Mouse (Mus musculus): ENCODE results near the gene Asna1. TPM values are rescaled to one million over a fixed set of nuclear protein-coding genes. Genes with fewer than 3 reads are reported as not detected.

The Asna1 gene
- total and polyA plus RNA-seq, 3 experiments: 58.5 to 104 (median 71.8) TPM

DNA sequence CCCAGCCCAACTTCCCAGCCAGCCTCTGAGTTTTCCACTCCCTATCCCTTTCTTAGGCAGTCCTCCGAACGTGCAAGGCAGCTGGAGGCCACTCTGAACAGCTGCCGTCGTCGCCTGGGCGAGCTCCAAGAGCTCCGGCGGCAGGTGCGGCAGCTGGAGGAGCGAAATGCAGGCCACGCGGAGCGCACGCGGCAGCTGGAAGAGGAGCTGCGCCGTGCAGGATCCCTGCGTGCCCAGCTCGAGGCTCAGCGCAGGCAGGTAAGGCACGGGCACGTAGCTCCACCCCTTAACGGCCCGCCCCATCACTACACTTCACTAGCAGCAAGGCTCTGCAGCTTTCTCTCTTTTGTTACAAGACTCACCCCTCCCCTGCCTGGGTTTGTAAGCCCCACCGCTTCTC, 29.4 kb downstream of the Asna1 start:
- Histone ChIP-seq H3K4me1 (ENCODE audit: control insufficient read depth, insufficient read depth, low read length) (peaks cover 3% of the 10 kb centered on the region), H3K36me3 (ENCODE audit: control insufficient read depth, insufficient read depth, low read length) (no peaks in the 10 kb centered on the region), H3K4me3 (no peak overlapping the region), H3K27me3 (ENCODE audit: control insufficient read depth, insufficient read depth, low read length) (no peaks in the 10 kb centered on the region), H3K79me2 (replicated peaks; ENCODE audit: control insufficient read depth, insufficient read depth, low read length) (no peaks in the 10 kb centered on the region), H3K27ac (no peak overlapping the region), H3K9ac (ENCODE audit: low read depth, low read length) (no peak overlapping the region)
- WGBS: 36% methylated on average over 25 of the region's 25 CpGs
- DNase-seq: peak in 1 of 2 experiments; percentile 17
- TF ChIP-seq EP300 (IDR thresholded peaks at IDR 0.05; ENCODE audit: insufficient read depth, low read depth, low read length) (no peak), POLR2A (IDR thresholded peaks at IDR 0.05; ENCODE audit: insufficient read depth, low read depth, low read length) (no peak), CTCF (IDR thresholded peaks at IDR 0.05) (no peak)
- intact Hi-C loops (cut with DNase I): loop anchor here (5.0 kb wide), 1 partner anchor 38 kb away; no protein-coding TSS in a partner anchor

DNA sequence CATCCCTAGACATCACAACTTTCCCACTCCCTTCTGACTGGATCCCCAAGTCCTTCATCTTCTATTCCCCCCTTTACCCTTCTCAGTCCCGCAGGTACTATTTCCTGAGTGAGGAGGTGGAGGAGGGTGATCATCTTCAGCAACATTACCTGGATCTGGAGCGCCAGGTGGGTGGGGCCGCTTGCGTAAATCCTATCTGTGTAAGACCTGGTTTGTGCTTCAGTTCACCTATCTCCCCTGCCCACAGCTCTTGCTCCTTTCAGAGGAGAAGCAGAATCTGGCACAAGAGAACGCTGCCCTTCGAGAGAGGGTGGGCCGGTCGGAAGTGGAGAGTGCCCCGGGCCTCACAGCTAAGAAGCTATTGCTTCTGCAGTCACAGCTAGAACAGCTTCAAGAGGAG, 30.7 kb downstream of the Asna1 start:
- H3K79me2 ChIP-seq (replicated peaks; ENCODE audit: control insufficient read depth, insufficient read depth, low read length): no peaks in the 10 kb centered on the region
- intact Hi-C loops (cut with DNase I): no loop called here
- H3K36me3 ChIP-seq (ENCODE audit: control insufficient read depth, insufficient read depth, low read length): no peaks in the 10 kb centered on the region
- peaks cover 5% of the 10 kb centered on the region for H3K4me1 ChIP-seq (ENCODE audit: control insufficient read depth, insufficient read depth, low read length)
- DNase-seq: no peak
- no peak overlapping the region for H3K27ac ChIP-seq
- no peak for TF ChIP-seq CTCF (IDR thresholded peaks at IDR 0.05)
- no peak for TF ChIP-seq POLR2A (IDR thresholded peaks at IDR 0.05; ENCODE audit: insufficient read depth, low read depth, low read length)
- TF ChIP-seq EP300 (IDR thresholded peaks at IDR 0.05; ENCODE audit: insufficient read depth, low read depth, low read length): no peak
- H3K9ac ChIP-seq (ENCODE audit: low read depth, low read length): no peak overlapping the region
- no peaks in the 10 kb centered on the region for H3K27me3 ChIP-seq (ENCODE audit: control insufficient read depth, insufficient read depth, low read length)
- 90% methylated on average over 9 of the region's 9 CpGs for WGBS
- H3K4me3 ChIP-seq: no peak overlapping the region

- peaks cover 8% of the 10 kb centered on the region for H3K4me1 ChIP-seq (ENCODE audit: control insufficient read depth, insufficient read depth, low read length)
Measured at GRCm38 (mm10) chr8:84990836-84991235, 34.2 kb downstream of the Asna1 start.

DNA sequence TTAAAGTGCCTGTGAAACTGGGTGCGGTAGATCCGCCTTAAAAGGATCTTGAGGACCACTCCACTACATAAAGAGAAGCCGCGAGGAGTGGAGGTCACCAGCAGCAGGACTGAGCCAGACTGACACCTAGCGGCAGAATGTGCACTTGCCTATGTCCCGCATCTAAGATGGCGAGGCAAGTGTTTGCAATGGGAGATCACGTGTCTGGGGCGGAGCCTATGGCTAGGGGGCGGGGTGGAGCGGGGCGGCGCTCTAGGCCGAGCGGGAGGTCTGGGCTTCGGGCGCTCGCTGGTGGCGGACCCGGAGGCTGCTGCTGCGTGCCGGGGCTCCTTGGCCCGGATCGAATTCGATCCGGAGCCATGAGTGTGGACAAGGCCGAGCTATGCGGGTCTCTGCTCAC, 34.7 kb downstream of the Asna1 start, which contains the start of gene Hook2:
Hook2 (plus strand) TSS at position 255 of the 400 bp plus-strand sequence.
- WGBS: under 1% methylated on average over 28 of the region's 28 CpGs
- no peaks in the 10 kb centered on the region for H3K79me2 ChIP-seq (replicated peaks; ENCODE audit: control insufficient read depth, insufficient read depth, low read length)
- intact Hi-C loops (cut with DNase I): no loop called here

More at GRCm38 (mm10) chr8:84990836-84991235, 34.2 kb downstream of the Asna1 start:
- DNase-seq: peak in 1 of 2 experiments; percentile 16
- no peaks in the 10 kb centered on the region for H3K27me3 ChIP-seq (ENCODE audit: control insufficient read depth, insufficient read depth, low read length)
- H3K36me3 ChIP-seq (ENCODE audit: control insufficient read depth, insufficient read depth, low read length): no peaks in the 10 kb centered on the region
- WGBS: 9% methylated on average over 15 of the region's 15 CpGs
- peak overlapping the region; percentile 63 for H3K9ac ChIP-seq (ENCODE audit: low read depth, low read length)
- H3K4me3 ChIP-seq: peak overlapping the region; percentile 58
- no peaks in the 10 kb centered on the region for H3K79me2 ChIP-seq (replicated peaks; ENCODE audit: control insufficient read depth, insufficient read depth, low read length)
- TF ChIP-seq EP300 (IDR thresholded peaks at IDR 0.05; ENCODE audit: insufficient read depth, low read depth, low read length) (no peak), CTCF (IDR thresholded peaks at IDR 0.05) (no peak), POLR2A (IDR thresholded peaks at IDR 0.05; ENCODE audit: insufficient read depth, low read depth, low read length) (no peak)
- peak overlapping the region; percentile 89; the same call in 1 of the 2 replicates for H3K27ac ChIP-seq
- intact Hi-C loops (cut with DNase I): no loop called here

DNA sequence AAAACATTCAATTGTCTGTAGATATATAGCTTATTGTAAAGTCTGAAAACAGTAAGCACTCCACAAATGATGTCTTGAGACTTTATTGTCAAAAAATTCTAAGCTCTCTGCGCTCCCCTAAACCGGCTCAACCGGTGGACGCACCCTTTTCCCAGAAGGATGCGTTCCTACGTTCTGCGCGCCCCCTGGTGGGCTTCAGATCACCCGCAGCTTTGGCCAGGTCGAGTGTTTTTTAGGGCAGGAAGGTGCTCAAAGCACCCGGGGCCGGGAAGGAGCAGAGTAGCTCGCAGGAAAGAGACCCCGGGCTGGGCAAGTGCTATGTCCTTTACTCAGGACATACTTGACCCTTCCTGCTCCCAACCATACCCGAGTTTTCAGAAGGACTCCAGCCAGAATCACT, 35.3 kb downstream of the Asna1 start:
- under 1% methylated on average over 15 of the region's 15 CpGs for WGBS
- peak; percentile 89 for TF ChIP-seq EP300 (IDR thresholded peaks at IDR 0.05; ENCODE audit: insufficient read depth, low read depth, low read length)
- peak; percentile 67 for TF ChIP-seq CTCF (IDR thresholded peaks at IDR 0.05)
- TF ChIP-seq POLR2A (IDR thresholded peaks at IDR 0.05; ENCODE audit: insufficient read depth, low read depth, low read length): no peak
- H3K27me3 ChIP-seq (ENCODE audit: control insufficient read depth, insufficient read depth, low read length): no peaks in the 10 kb centered on the region
- intact Hi-C loops (cut with DNase I): loop anchor here (1.0 to 2.0 kb wide), 2 partner anchors 16 to 325 kb away; no protein-coding TSS in a partner anchor
- no peaks in the 10 kb centered on the region for H3K36me3 ChIP-seq (ENCODE audit: control insufficient read depth, insufficient read depth, low read length)
- peak overlapping the region; percentile 89 for H3K27ac ChIP-seq
- peak overlapping the region; percentile 64 for H3K9ac ChIP-seq (ENCODE audit: low read depth, low read length)
- no peaks in the 10 kb centered on the region for H3K79me2 ChIP-seq (replicated peaks; ENCODE audit: control insufficient read depth, insufficient read depth, low read length)
- peaks cover 10% of the 10 kb centered on the region for H3K4me1 ChIP-seq (ENCODE audit: control insufficient read depth, insufficient read depth, low read length)
- peak; percentile 93 to 95 for DNase-seq
- peak overlapping the region; percentile 58 for H3K4me3 ChIP-seq

More for the DNA sequence above, 34.7 kb downstream of the Asna1 start, which contains the start of gene Hook2:
- DNase-seq: peak; percentile 96 to 97
- Histone ChIP-seq H3K4me1 (ENCODE audit: control insufficient read depth, insufficient read depth, low read length) (peaks cover 8% of the 10 kb centered on the region), H3K9ac (ENCODE audit: low read depth, low read length) (peak within 1 kb of the TSS; percentile 64), H3K27ac (peak within 1 kb of the TSS; percentile 89), H3K4me3 (peak within 1 kb of the TSS; percentile 58), H3K27me3 (ENCODE audit: control insufficient read depth, insufficient read depth, low read length) (no peaks in the 10 kb centered on the region), H3K36me3 (ENCODE audit: control insufficient read depth, insufficient read depth, low read length) (no peaks in the 10 kb centered on the region)
- TF ChIP-seq CTCF (IDR thresholded peaks at IDR 0.05) (peak; percentile 63), EP300 (IDR thresholded peaks at IDR 0.05; ENCODE audit: insufficient read depth, low read depth, low read length) (peak; percentile 98), POLR2A (IDR thresholded peaks at IDR 0.05; ENCODE audit: insufficient read depth, low read depth, low read length) (peak; percentile 87)

GRCm38 (mm10) chr8:84989311-84989731, 35.8 kb downstream of the Asna1 start:
- intact Hi-C loops (cut with DNase I): loop anchor here (1.0 to 2.0 kb wide), 2 partner anchors 15 to 325 kb away; no protein-coding TSS in a partner anchor
- DNase-seq: peak; percentile 69 to 75
- Histone ChIP-seq H3K27ac (peak overlapping the region; percentile 89), H3K79me2 (replicated peaks; ENCODE audit: control insufficient read depth, insufficient read depth, low read length) (no peaks in the 10 kb centered on the region), H3K27me3 (ENCODE audit: control insufficient read depth, insufficient read depth, low read length) (no peaks in the 10 kb centered on the region), H3K9ac (ENCODE audit: low read depth, low read length) (no peak overlapping the region), H3K4me1 (ENCODE audit: control insufficient read depth, insufficient read depth, low read length) (peaks cover 13% of the 10 kb centered on the region), H3K4me3 (peak overlapping the region; percentile 0; the same call in 1 of the 2 replicates), H3K36me3 (ENCODE audit: control insufficient read depth, insufficient read depth, low read length) (no peaks in the 10 kb centered on the region)
- TF ChIP-seq CTCF (IDR thresholded peaks at IDR 0.05) (no peak), EP300 (IDR thresholded peaks at IDR 0.05; ENCODE audit: insufficient read depth, low read depth, low read length) (no peak), POLR2A (IDR thresholded peaks at IDR 0.05; ENCODE audit: insufficient read depth, low read depth, low read length) (no peak)
- WGBS: 16% methylated on average over 15 of the region's 15 CpGs
